Mouse (Mus musculus): ENCODE measurements around the gene Fgfr2. TPM values are rescaled to one million over a fixed set of nuclear protein-coding genes. Genes with fewer than 3 reads are reported as not detected.

Gene Fgfr2
- polyA plus RNA-seq, 1 experiment: 3.0 TPM

GRCm38 (mm10) chr7:130855681-130856080 lies 2267.5 kb downstream of the Fgfr2 start:
- Histone ChIP-seq H3K27me3 (ENCODE audit: control insufficient read depth, insufficient read depth, low read length) (no peaks in the 10 kb centered on the region), H3K36me3 (ENCODE audit: control insufficient read depth, insufficient read depth, low read length) (no peaks in the 10 kb centered on the region), H3K4me3 (ENCODE audit: control insufficient read depth, low read depth, low read length) (no peak overlapping the region), H3K4me1 (ENCODE audit: control insufficient read depth, insufficient read depth, low read length) (peaks cover under 1% of the 10 kb centered on the region; the same call in 1 of the 2 replicates), H3K27ac (ENCODE audit: control insufficient read depth, insufficient read depth, low read depth, low read length) (no peak overlapping the region)
- no peak for TF ChIP-seq POLR2A (IDR thresholded peaks at IDR 0.05; ENCODE audit: control insufficient read depth, low read depth, low read length)

- H3K4me1 ChIP-seq (ENCODE audit: control insufficient read depth, insufficient read depth, low read length): no peaks in the 10 kb centered on the region
These were observed 2268.4 kb downstream of the Fgfr2 start for GRCm38 (mm10) chr7:130854684-130855292.

DNA sequence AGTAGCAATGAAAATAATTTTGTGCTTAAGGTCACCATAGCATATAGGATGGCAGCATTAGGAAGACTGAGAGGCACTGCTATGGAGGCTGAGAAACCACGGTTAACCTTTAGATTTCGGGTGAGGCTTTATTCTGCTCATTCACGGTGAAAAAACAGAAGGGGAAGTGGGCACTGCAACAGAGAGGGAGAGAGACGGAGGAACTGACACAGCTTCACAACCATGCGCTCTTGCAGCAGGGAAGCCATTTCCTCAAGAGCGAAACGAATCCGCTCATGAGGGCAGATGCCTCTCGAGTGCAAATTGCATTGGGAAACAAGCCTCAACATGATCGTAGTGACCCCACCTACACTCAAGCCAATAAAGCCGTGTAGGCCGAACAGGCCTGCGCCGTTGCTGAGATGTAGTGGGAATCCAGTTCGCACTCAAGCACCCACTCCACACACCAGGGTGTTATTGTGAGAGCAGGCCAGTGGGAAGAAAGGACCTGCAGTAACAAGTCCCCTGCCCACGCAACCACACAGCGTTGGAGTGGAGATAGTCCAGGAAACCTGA lies 2275.9 kb downstream of the Fgfr2 start:
- no peaks in the 10 kb centered on the region for H3K36me3 ChIP-seq (ENCODE audit: control insufficient read depth, insufficient read depth, low read length)
- no peak overlapping the region for H3K4me3 ChIP-seq (ENCODE audit: control insufficient read depth, low read depth, low read length)
- H3K27me3 ChIP-seq (ENCODE audit: control insufficient read depth, insufficient read depth, low read length): no peaks in the 10 kb centered on the region
- H3K27ac ChIP-seq (ENCODE audit: control insufficient read depth, insufficient read depth, low read depth, low read length): no peak overlapping the region
- no peaks in the 10 kb centered on the region for H3K4me1 ChIP-seq (ENCODE audit: control insufficient read depth, insufficient read depth, low read length)
- no peak for TF ChIP-seq POLR2A (IDR thresholded peaks at IDR 0.05; ENCODE audit: control insufficient read depth, low read depth, low read length)
- no peak for TF ChIP-seq CTCF (IDR thresholded peaks at IDR 0.05; ENCODE audit: control insufficient read depth, insufficient read depth, insufficient replicate concordance, low read depth, low read length)

More at GRCm38 (mm10) chr7:130854684-130855292, 2268.4 kb downstream of the Fgfr2 start:
- Histone ChIP-seq H3K36me3 (ENCODE audit: control insufficient read depth, insufficient read depth, low read length) (no peaks in the 10 kb centered on the region), H3K4me3 (ENCODE audit: control insufficient read depth, low read depth, low read length) (no peak overlapping the region), H3K27ac (ENCODE audit: control insufficient read depth, insufficient read depth, low read depth, low read length) (no peak overlapping the region), H3K27me3 (ENCODE audit: control insufficient read depth, insufficient read depth, low read length) (no peaks in the 10 kb centered on the region)
- TF ChIP-seq CTCF (IDR thresholded peaks at IDR 0.05; ENCODE audit: control insufficient read depth, insufficient read depth, insufficient replicate concordance, low read depth, low read length) (no peak), POLR2A (IDR thresholded peaks at IDR 0.05; ENCODE audit: control insufficient read depth, low read depth, low read length) (no peak)

DNA sequence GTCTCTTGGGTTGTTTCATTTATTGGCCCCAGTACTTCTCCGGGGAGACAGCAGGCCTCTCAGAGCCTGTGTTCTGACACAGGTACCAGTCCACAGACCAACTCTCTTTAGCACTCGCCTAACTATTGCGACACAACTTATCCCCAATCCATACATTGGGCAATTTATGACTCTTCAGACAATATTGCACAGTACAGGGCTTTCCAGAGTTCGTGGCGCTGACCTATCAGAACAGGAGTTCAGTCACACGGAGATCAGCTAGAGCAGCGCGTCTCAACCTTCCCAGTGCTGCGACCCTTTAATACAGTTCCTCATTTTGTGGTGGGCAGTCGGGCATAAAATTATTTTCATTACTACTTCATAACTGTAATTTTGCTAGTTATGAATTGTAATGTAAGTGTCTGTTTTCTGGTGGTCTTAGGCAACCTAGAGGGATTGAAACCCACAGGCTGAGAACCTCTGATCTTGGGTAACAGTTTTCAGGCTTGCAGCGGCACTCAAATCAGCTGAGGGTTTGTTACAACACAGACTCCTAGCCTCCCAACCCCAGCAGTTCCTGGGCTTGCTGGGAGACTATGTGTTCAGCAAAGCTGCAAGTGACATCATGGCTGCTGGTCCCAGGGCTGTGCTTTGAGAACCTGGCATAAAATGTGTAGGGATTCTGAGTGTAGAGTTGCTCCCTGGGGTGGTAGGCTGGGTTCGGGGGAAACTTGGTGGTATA lies 2283.6 kb downstream of the Fgfr2 start:
- Histone ChIP-seq H3K4me1 (ENCODE audit: control insufficient read depth, insufficient read depth, low read length) (no peaks in the 10 kb centered on the region; the same call in 1 of the 2 replicates), H3K27ac (ENCODE audit: control insufficient read depth, insufficient read depth, low read depth, low read length) (no peak overlapping the region), H3K4me3 (ENCODE audit: control insufficient read depth, low read depth, low read length) (no peak overlapping the region), H3K27me3 (ENCODE audit: control insufficient read depth, insufficient read depth, low read length) (no peaks in the 10 kb centered on the region), H3K36me3 (ENCODE audit: control insufficient read depth, insufficient read depth, low read length) (no peaks in the 10 kb centered on the region)
- TF ChIP-seq CTCF (IDR thresholded peaks at IDR 0.05; ENCODE audit: control insufficient read depth, insufficient read depth, insufficient replicate concordance, low read depth, low read length): no peak
- no peak for TF ChIP-seq POLR2A (IDR thresholded peaks at IDR 0.05; ENCODE audit: control insufficient read depth, low read depth, low read length)

GRCm38 (mm10) chr7:130838658-130839025 lies 2284.5 kb downstream of the Fgfr2 start:
- Histone ChIP-seq H3K27ac (ENCODE audit: control insufficient read depth, insufficient read depth, low read depth, low read length) (no peak overlapping the region), H3K4me1 (ENCODE audit: control insufficient read depth, insufficient read depth, low read length) (no peaks in the 10 kb centered on the region; the same call in 1 of the 2 replicates), H3K27me3 (ENCODE audit: control insufficient read depth, insufficient read depth, low read length) (no peaks in the 10 kb centered on the region), H3K4me3 (ENCODE audit: control insufficient read depth, low read depth, low read length) (no peak overlapping the region), H3K36me3 (ENCODE audit: control insufficient read depth, insufficient read depth, low read length) (no peaks in the 10 kb centered on the region)
- TF ChIP-seq POLR2A (IDR thresholded peaks at IDR 0.05; ENCODE audit: control insufficient read depth, low read depth, low read length) (no peak), CTCF (IDR thresholded peaks at IDR 0.05; ENCODE audit: control insufficient read depth, insufficient read depth, insufficient replicate concordance, low read depth, low read length) (no peak)

- Histone ChIP-seq H3K4me1 (ENCODE audit: control insufficient read depth, insufficient read depth, low read length) (no peaks in the 10 kb centered on the region; the same call in 1 of the 2 replicates), H3K27ac (ENCODE audit: control insufficient read depth, insufficient read depth, low read depth, low read length) (no peak overlapping the region), H3K4me3 (ENCODE audit: control insufficient read depth, low read depth, low read length) (no peak overlapping the region), H3K27me3 (ENCODE audit: control insufficient read depth, insufficient read depth, low read length) (no peaks in the 10 kb centered on the region), H3K36me3 (ENCODE audit: control insufficient read depth, insufficient read depth, low read length) (no peaks in the 10 kb centered on the region)
- no peak for TF ChIP-seq POLR2A (IDR thresholded peaks at IDR 0.05; ENCODE audit: control insufficient read depth, low read depth, low read length)
- no peak for TF ChIP-seq CTCF (IDR thresholded peaks at IDR 0.05; ENCODE audit: control insufficient read depth, insufficient read depth, insufficient replicate concordance, low read depth, low read length)
These were observed 2285.1 kb downstream of the Fgfr2 start for GRCm38 (mm10) chr7:130837941-130838657.

DNA sequence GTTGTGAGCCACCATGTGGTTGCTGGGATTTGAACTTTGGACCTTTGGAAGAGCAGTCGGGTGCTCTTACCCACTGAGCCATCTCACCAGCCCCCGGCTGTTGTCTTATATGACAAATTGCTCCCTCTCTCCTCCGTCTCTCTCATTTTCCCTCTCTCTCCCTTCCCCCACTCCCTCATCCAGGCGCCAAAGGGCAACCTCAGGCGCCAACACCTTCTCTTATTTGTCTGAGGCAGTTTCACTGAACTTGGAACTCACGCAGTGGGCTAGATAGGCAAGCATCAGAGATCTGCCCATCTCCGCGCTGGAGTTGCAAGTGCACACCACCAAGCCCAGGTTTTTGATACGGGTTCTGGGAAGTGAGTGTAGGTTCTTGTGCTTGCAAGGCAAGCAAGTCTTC lies 2287.1 kb downstream of the Fgfr2 start:
- Histone ChIP-seq H3K27ac (ENCODE audit: control insufficient read depth, insufficient read depth, low read depth, low read length) (no peak overlapping the region), H3K4me3 (ENCODE audit: control insufficient read depth, low read depth, low read length) (no peak overlapping the region), H3K36me3 (ENCODE audit: control insufficient read depth, insufficient read depth, low read length) (no peaks in the 10 kb centered on the region), H3K4me1 (ENCODE audit: control insufficient read depth, insufficient read depth, low read length) (no peaks in the 10 kb centered on the region; the same call in 1 of the 2 replicates), H3K27me3 (ENCODE audit: control insufficient read depth, insufficient read depth, low read length) (no peaks in the 10 kb centered on the region)
- TF ChIP-seq POLR2A (IDR thresholded peaks at IDR 0.05; ENCODE audit: control insufficient read depth, low read depth, low read length) (no peak), CTCF (IDR thresholded peaks at IDR 0.05; ENCODE audit: control insufficient read depth, insufficient read depth, insufficient replicate concordance, low read depth, low read length) (no peak)
